In the genomic region with DNA sequence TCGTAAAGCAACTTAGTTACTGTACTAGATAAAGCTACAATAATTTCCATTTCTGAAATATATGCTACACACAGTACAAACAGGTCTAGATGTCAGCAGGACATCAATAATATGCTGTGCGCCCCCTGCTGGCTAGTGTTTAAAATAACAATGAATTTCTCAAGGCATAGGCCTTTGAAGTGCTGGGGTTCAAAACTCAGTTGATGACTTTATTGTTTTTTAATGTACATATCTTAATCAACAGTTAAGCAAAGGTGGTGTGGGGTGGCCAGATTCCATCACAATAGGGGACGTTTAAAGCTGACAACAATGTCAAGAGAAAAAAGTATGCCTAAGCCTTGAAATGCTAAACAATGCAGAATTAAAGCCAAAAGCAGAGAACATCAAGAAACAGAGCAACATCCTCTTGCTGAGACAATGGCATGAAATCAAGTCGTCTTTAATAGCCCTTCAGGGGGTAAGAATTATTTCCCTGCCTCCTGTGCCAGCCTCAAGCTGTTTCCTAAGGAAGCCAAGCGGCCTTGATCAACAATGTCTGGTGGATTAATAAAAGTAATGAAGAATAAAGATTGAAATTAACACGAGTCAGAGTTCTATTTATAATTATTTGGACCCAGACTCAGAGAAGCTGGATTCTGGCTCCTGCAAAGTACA, we compare ENCODE assay signal across 8 mouse cellular contexts. TPM values are rescaled to one million over a fixed set of nuclear protein-coding genes. Genes with fewer than 3 reads are reported as not detected.
DNase-seq lines count a peak whose midpoint lies in the region; ATAC-seq and TF ChIP-seq lines count a peak whose summit lies in the region.

No protein-coding gene starts in this region.

- H3K4me1 ChIP-seq in G1E (ENCODE audit: insufficient read depth, low read depth, low read length) = no peaks in the 10 kb centered on the region

- H3K9me3 ChIP-seq in G1E (replicated peaks) = peaks cover 8% of the 10 kb centered on the region

- H3K27me3 ChIP-seq in G1E (ENCODE audit: insufficient read depth, low read length) = peaks cover 13% of the 10 kb centered on the region

- no peaks in the 10 kb centered on the region for H3K36me3 ChIP-seq in G1E (replicated peaks)

- TF ChIP-seq CTCF in G1E (IDR thresholded peaks at IDR 0.05; ENCODE audit: low read depth, low read length) = no peak

- DNase-seq in cerebellum, adult 11 months = peak; percentile 59
- DNase-seq in G1E (ENCODE audit: low spot score) = no peak
- peak; percentile 85 to 87 for DNase-seq in cerebellum, postnatal 10 days
- DNase-seq in heart, adult 9 months (ENCODE audit: low spot score in 2 of 2) = peak; percentile 31 to 59
- peak; percentile 82 for DNase-seq in kidney, postnatal 10 days
- peak; percentile 42 for DNase-seq in lung, postnatal 36 days
- peak; percentile 23 to 72 for DNase-seq in spleen, adult 18-20 months

- ATAC-seq in cerebellum, adult (ENCODE audit: insufficient number of reproducible peaks, low FRiP score, low TSS enrichment) = no peak
- peak; percentile 34; the same call in 1 of the 2 replicates for ATAC-seq in G1E (ENCODE audit: extremely low read depth, insufficient number of reproducible peaks, low FRiP score, poor library complexity, severe bottlenecking)

- no peak overlapping the region for H3K4me3 ChIP-seq in G1E (ENCODE audit: low read depth, low read length)

RNA-seq across cellular contexts. Expression of gene Tgfbr3, which starts 2.0 kb away (rescaled TPM):
- total RNA-seq in G1E (2014; fragmentation: Nextera tagmentation) = not detected in 2 replicates
- under 0.01 and 0.05 TPM in 2 replicates for total RNA-seq in G1E (2017)
- not detected in 2 replicates for polyA plus RNA-seq in G1E (2012)

RNA-seq across cellular contexts. Expression of gene Brdt, which starts 43.6 kb away (rescaled TPM):
- total RNA-seq in G1E (2014; fragmentation: Nextera tagmentation) = 0.63 TPM in 1 of 2 replicates, not detected in the other
- 0.11 and 0.12 TPM in 2 replicates for total RNA-seq in G1E (2017)
- not detected in 2 replicates for polyA plus RNA-seq in G1E (2012)
